Mouse (Mus musculus): Measurements from ENCODE around the gene Atg9b. TPM values are rescaled to one million over a fixed set of nuclear protein-coding genes. Genes with fewer than 3 reads are reported as not detected.

Atg9b gene
- total and polyA plus RNA-seq, 3 experiments: 0.89 to 2.2 (median 1.1) TPM

GRCm38 (mm10) chr5:24423129-24424003, 31.4 kb upstream of the Atg9b start, which contains the start of the genes Cdk5 and Slc4a2:
Gene Cdk5, minus strand, starts transcription at chr5:24423530.
Gene Slc4a2, plus strand, starts transcription at chr5:24423837.
- Histone ChIP-seq H3K4me1 (ENCODE audit: control insufficient read depth, insufficient read depth, low read length) (peaks cover 8% of the 10 kb centered on the region), H3K27me3 (ENCODE audit: control insufficient read depth, insufficient read depth, low read length) (no peaks in the 10 kb centered on the region), H3K4me3 (peak within 1 kb of the TSS; percentile 82), H3K36me3 (ENCODE audit: control insufficient read depth, insufficient read depth, low read length) (no peaks in the 10 kb centered on the region), H3K9ac (ENCODE audit: low read depth, low read length) (peak within 1 kb of the TSS; percentile 85), H3K27ac (peak within 1 kb of the TSS; percentile 98), H3K79me2 (replicated peaks; ENCODE audit: control insufficient read depth, insufficient read depth, low read length) (peaks cover 3% of the 10 kb centered on the region; the same call in 1 of the 2 replicates)
- under 1% methylated on average over 46 of the region's 46 CpGs for WGBS
- intact Hi-C loops (cut with DNase I): loop anchor here (1.0 to 5.0 kb wide), 3 partner anchors 27 to 154 kb away; partner anchors contain the start of gene Abcf2
- TF ChIP-seq POLR2A (IDR thresholded peaks at IDR 0.05; ENCODE audit: insufficient read depth, low read depth, low read length) (peak; percentile 96), EP300 (IDR thresholded peaks at IDR 0.05; ENCODE audit: insufficient read depth, low read depth, low read length) (peak; percentile 98), CTCF (IDR thresholded peaks at IDR 0.05) (peak; percentile 17; the same call in 1 of the 2 replicates)
- DNase-seq: peak; percentile 97 to 99

GRCm38 (mm10) chr5:24420381-24420780, 28.4 kb upstream of the Atg9b start:
- Histone ChIP-seq H3K4me1 (ENCODE audit: control insufficient read depth, insufficient read depth, low read length) (peaks cover 1% of the 10 kb centered on the region; the same call in 1 of the 2 replicates), H3K4me3 (no peak overlapping the region), H3K79me2 (replicated peaks; ENCODE audit: control insufficient read depth, insufficient read depth, low read length) (no peaks in the 10 kb centered on the region), H3K27me3 (ENCODE audit: control insufficient read depth, insufficient read depth, low read length) (no peaks in the 10 kb centered on the region), H3K27ac (no peak overlapping the region), H3K9ac (ENCODE audit: low read depth, low read length) (no peak overlapping the region), H3K36me3 (ENCODE audit: control insufficient read depth, insufficient read depth, low read length) (no peaks in the 10 kb centered on the region)
- DNase-seq: no peak
- 90% methylated on average over 9 of the region's 9 CpGs for WGBS
- intact Hi-C loops (cut with DNase I): loop anchor here (5.0 kb wide), 1 partner anchor 157 kb away; the partner anchor contains the start of gene Abcf2
- TF ChIP-seq POLR2A (IDR thresholded peaks at IDR 0.05; ENCODE audit: insufficient read depth, low read depth, low read length): no peak
- no peak for TF ChIP-seq EP300 (IDR thresholded peaks at IDR 0.05; ENCODE audit: insufficient read depth, low read depth, low read length)
- TF ChIP-seq CTCF (IDR thresholded peaks at IDR 0.05): no peak

GRCm38 (mm10) chr5:24417587-24417986, 25.6 kb upstream of the Atg9b start:
- Histone ChIP-seq H3K4me1 (ENCODE audit: control insufficient read depth, insufficient read depth, low read length) (peaks cover 1% of the 10 kb centered on the region; the same call in 1 of the 2 replicates), H3K27ac (no peak overlapping the region), H3K4me3 (no peak overlapping the region), H3K27me3 (ENCODE audit: control insufficient read depth, insufficient read depth, low read length) (no peaks in the 10 kb centered on the region), H3K79me2 (replicated peaks; ENCODE audit: control insufficient read depth, insufficient read depth, low read length) (no peaks in the 10 kb centered on the region), H3K9ac (ENCODE audit: low read depth, low read length) (no peak overlapping the region), H3K36me3 (ENCODE audit: control insufficient read depth, insufficient read depth, low read length) (no peaks in the 10 kb centered on the region)
- WGBS: 90% methylated on average over 10 of the region's 10 CpGs
- TF ChIP-seq CTCF (IDR thresholded peaks at IDR 0.05): no peak
- no peak for TF ChIP-seq EP300 (IDR thresholded peaks at IDR 0.05; ENCODE audit: insufficient read depth, low read depth, low read length)
- no peak for TF ChIP-seq POLR2A (IDR thresholded peaks at IDR 0.05; ENCODE audit: insufficient read depth, low read depth, low read length)
- intact Hi-C loops (cut with DNase I): loop anchor here (5.0 kb wide), 1 partner anchor 70 kb away; no protein-coding TSS in a partner anchor
- no peak for DNase-seq

GRCm38 (mm10) chr5:24416222-24416736, 24.3 kb upstream of the Atg9b start:
- no peaks in the 10 kb centered on the region for H3K27me3 ChIP-seq (ENCODE audit: control insufficient read depth, insufficient read depth, low read length)
- WGBS: 3% methylated on average over 21 of the region's 21 CpGs
- H3K9ac ChIP-seq (ENCODE audit: low read depth, low read length): no peak overlapping the region
- H3K27ac ChIP-seq: no peak overlapping the region
- intact Hi-C loops (cut with DNase I): loop anchor here (1.0 to 5.0 kb wide), 2 partner anchors 54 to 71 kb away; no protein-coding TSS in a partner anchor
- peak; percentile 62 to 65 for DNase-seq
- H3K79me2 ChIP-seq (replicated peaks; ENCODE audit: control insufficient read depth, insufficient read depth, low read length): no peaks in the 10 kb centered on the region
- H3K4me1 ChIP-seq (ENCODE audit: control insufficient read depth, insufficient read depth, low read length): peaks cover 1% of the 10 kb centered on the region; the same call in 1 of the 2 replicates
- H3K4me3 ChIP-seq: no peak overlapping the region
- TF ChIP-seq EP300 (IDR thresholded peaks at IDR 0.05; ENCODE audit: insufficient read depth, low read depth, low read length) (peak; percentile 49; the same call in 1 of the 2 replicates), POLR2A (IDR thresholded peaks at IDR 0.05; ENCODE audit: insufficient read depth, low read depth, low read length) (no peak), CTCF (IDR thresholded peaks at IDR 0.05) (peak; percentile 88)
- no peaks in the 10 kb centered on the region for H3K36me3 ChIP-seq (ENCODE audit: control insufficient read depth, insufficient read depth, low read length)

GRCm38 (mm10) chr5:24413938-24414337, 22.0 kb upstream of the Atg9b start:
- TF ChIP-seq POLR2A (IDR thresholded peaks at IDR 0.05; ENCODE audit: insufficient read depth, low read depth, low read length) (no peak), EP300 (IDR thresholded peaks at IDR 0.05; ENCODE audit: insufficient read depth, low read depth, low read length) (no peak), CTCF (IDR thresholded peaks at IDR 0.05) (no peak)
- H3K9ac ChIP-seq (ENCODE audit: low read depth, low read length): no peak overlapping the region
- H3K36me3 ChIP-seq (ENCODE audit: control insufficient read depth, insufficient read depth, low read length): no peaks in the 10 kb centered on the region
- H3K27me3 ChIP-seq (ENCODE audit: control insufficient read depth, insufficient read depth, low read length): no peaks in the 10 kb centered on the region
- DNase-seq: no peak
- 83% methylated on average over 13 of the region's 13 CpGs for WGBS
- no peaks in the 10 kb centered on the region for H3K79me2 ChIP-seq (replicated peaks; ENCODE audit: control insufficient read depth, insufficient read depth, low read length)
- H3K4me1 ChIP-seq (ENCODE audit: control insufficient read depth, insufficient read depth, low read length): peaks cover 1% of the 10 kb centered on the region
- no peak overlapping the region for H3K27ac ChIP-seq
- no peak overlapping the region for H3K4me3 ChIP-seq
- intact Hi-C loops (cut with DNase I): no loop called here
